Mouse (Mus musculus) midbrain, embryonic 10.5 days (tissue): ENCODE measurements around the gene Evc2. TPM values are rescaled to one million over a fixed set of nuclear protein-coding genes. Genes with fewer than 3 reads are reported as not detected.

Experiments
- DNase-seq: peaks from one replicate; pipeline ENCODE4 v3.0.0-alpha.2; 2017; ENCODE audit warnings: low spot score
- H3K27ac ChIP-seq: fragments of 300-500 bp; sonication (generic); replicated peaks from 2 replicates; pipeline ENCODE4 v1.5.1; 2016; ENCODE audit warnings: mild to moderate bottlenecking
- H3K27me3 ChIP-seq: fragments of 300-500 bp; sonication (generic); 2 replicates; pipeline ENCODE4 v1.6.1; 2016; ENCODE audit warnings: low read depth, mild to moderate bottlenecking; ENCODE audit not compliant: poor library complexity, severe bottlenecking
- H3K36me3 ChIP-seq: fragments of 300-500 bp; sonication (generic); 2 replicates; pipeline ENCODE4 v1.6.1; 2016; ENCODE audit warnings: mild to moderate bottlenecking, moderate library complexity
- H3K4me1 ChIP-seq: fragments of 300-500 bp; sonication (generic); 2 replicates; pipeline ENCODE4 v1.6.1; 2016
- H3K4me3 ChIP-seq: fragments of 300-500 bp; sonication (generic); 2 replicates; pipeline ENCODE4 v1.5.1; 2016; ENCODE audit warnings: mild to moderate bottlenecking, moderate library complexity
- H3K9me3 ChIP-seq: fragments of 300-500 bp; sonication (generic); replicated peaks from 2 replicates; pipeline ENCODE4 v1.6.1; 2016; ENCODE audit warnings: mild to moderate bottlenecking
- WGBS: fragments of 180-500 bp; shearing (Covaris S2); methylation state at CpG from one replicate; pipeline ENCODE4 v1.1.7; 2016; 5-methylcytosine and 5-hydroxymethylcytosine counted together
- polyA plus RNA-seq: library from polyadenylated mRNA; unstranded; fragments of >200 nt; fragmentation: Nextera tagmentation; extraction: Ambion mirVana; gene quantifications from 2 replicates; pipeline ENCODE4 v1.2.1, GENCODE M21; 2016

The Evc2 gene
- polyA plus RNA-seq, 1 experiment from 2014 or later = 19.0 TPM

GRCm38 (mm10) chr5:37332066-37332465, 6.2 kb upstream of the Evc2 start:
- Histone ChIP-seq H3K27ac (no peak overlapping the region), H3K9me3 (no peaks in the 10 kb centered on the region), H3K4me1 (peaks cover 29% of the 10 kb centered on the region), H3K36me3 (peaks cover 63% of the 10 kb centered on the region), H3K27me3 (0 out of 2 replicates have a peak, but pooled peaks cover 4% of the 10 kb centered on the region), H3K4me3 (no peak overlapping the region)
- 86% methylated on average over 4 of the region's 4 CpGs for whole genome bisulfite sequencing
- no peak for DNase-seq

GRCm38 (mm10) chr5:37335061-37335460, 3.2 kb upstream of the Evc2 start:
- WGBS = 76% methylated on average over 3 of the region's 3 CpGs
- no peaks in the 10 kb centered on the region for H3K9me3 ChIP-seq
- H3K27me3 ChIP-seq = 0 out of 2 replicates have a peak, but pooled peaks cover 4% of the 10 kb centered on the region
- no peak overlapping the region for H3K4me3 ChIP-seq
- peaks cover 36% of the 10 kb centered on the region for H3K36me3 ChIP-seq
- H3K4me1 ChIP-seq = peaks cover 59% of the 10 kb centered on the region
- no peak overlapping the region for H3K27ac ChIP-seq
- no peak for DNase-seq

- Histone ChIP-seq H3K27me3 (0 out of 2 replicates have a peak, but pooled peaks cover 4% of the 10 kb centered on the region), H3K9me3 (no peaks in the 10 kb centered on the region), H3K36me3 (peaks cover 30% of the 10 kb centered on the region), H3K4me1 (peaks cover 60% of the 10 kb centered on the region), H3K4me3 (peak within 1 kb of the TSS; percentile 75), H3K27ac (peak within 1 kb of the TSS; percentile 90)
- peak; percentile 89 for DNase-seq
- WGBS = under 1% methylated on average over 48 of the region's 48 CpGs
Observed at GRCm38 (mm10) chr5:37336485-37337105, 1.7 kb upstream of the Evc2 start, which contains the start of gene Evc. Gene Evc, minus strand, starts transcription at chr5:37336894.

GRCm38 (mm10) chr5:37337696-37338095, 603 bp upstream of the Evc2 start:
- Histone ChIP-seq H3K4me1 (peaks cover 60% of the 10 kb centered on the region), H3K4me3 (peak overlapping the region; percentile 62)
- DNase-seq = no peak

GRCm38 (mm10) chr5:37343962-37344361, 5.7 kb downstream of the Evc2 start:
- Histone ChIP-seq H3K9me3 (no peaks in the 10 kb centered on the region), H3K36me3 (peaks cover 34% of the 10 kb centered on the region)

More at GRCm38 (mm10) chr5:37337696-37338095, 603 bp upstream of the Evc2 start:
- 59% methylated on average over 3 of the region's 3 CpGs for WGBS
- Histone ChIP-seq H3K27me3 (0 out of 2 replicates have a peak, but pooled peaks cover 4% of the 10 kb centered on the region), H3K36me3 (peaks cover 24% of the 10 kb centered on the region), H3K27ac (peak overlapping the region; percentile 85), H3K9me3 (no peaks in the 10 kb centered on the region)

GRCm38 (mm10) chr5:37351791-37352190, 13.5 kb downstream of the Evc2 start:
- no peaks in the 10 kb centered on the region for H3K27me3 ChIP-seq
- H3K36me3 ChIP-seq = peaks cover 58% of the 10 kb centered on the region
- 93% methylated on average over 2 of the region's 2 CpGs for WGBS
- no peak overlapping the region for H3K27ac ChIP-seq
- DNase-seq = no peak
- 0 out of 2 replicates have a peak, but pooled peaks cover 6% of the 10 kb centered on the region for H3K9me3 ChIP-seq
- H3K4me3 ChIP-seq = no peak overlapping the region
- H3K4me1 ChIP-seq = peaks cover 4% of the 10 kb centered on the region; the same call in 1 of the 2 replicates

More at GRCm38 (mm10) chr5:37343962-37344361, 5.7 kb downstream of the Evc2 start:
- DNase-seq = no peak
- 81% methylated on average over 2 of the region's 2 CpGs for WGBS
- peaks cover 12% of the 10 kb centered on the region for H3K4me1 ChIP-seq
- H3K27ac ChIP-seq = no peak overlapping the region
- H3K27me3 ChIP-seq = no peaks in the 10 kb centered on the region
- no peak overlapping the region for H3K4me3 ChIP-seq

- Histone ChIP-seq H3K27me3 (no peaks in the 10 kb centered on the region), H3K36me3 (peaks cover 65% of the 10 kb centered on the region), H3K4me1 (peaks cover 4% of the 10 kb centered on the region; the same call in 1 of the 2 replicates), H3K4me3 (no peak overlapping the region), H3K27ac (no peak overlapping the region), H3K9me3 (0 out of 2 replicates have a peak, but pooled peaks cover 6% of the 10 kb centered on the region)
- DNase-seq = peak; percentile 34
- WGBS = 82% methylated on average over 4 of the region's 4 CpGs
Observed at GRCm38 (mm10) chr5:37354385-37354784, 16.1 kb downstream of the Evc2 start.

GRCm38 (mm10) chr5:37356027-37356426, 17.7 kb downstream of the Evc2 start:
- H3K36me3 ChIP-seq = peaks cover 57% of the 10 kb centered on the region
- DNase-seq = no peak
- H3K4me3 ChIP-seq = no peak overlapping the region
- H3K27me3 ChIP-seq = no peaks in the 10 kb centered on the region
- H3K4me1 ChIP-seq = peaks cover 4% of the 10 kb centered on the region; the same call in 1 of the 2 replicates
- 0 out of 2 replicates have a peak, but pooled peaks cover 5% of the 10 kb centered on the region for H3K9me3 ChIP-seq
- 80% methylated on average over 8 of the region's 8 CpGs for WGBS
- H3K27ac ChIP-seq = no peak overlapping the region

- no peaks in the 10 kb centered on the region for H3K9me3 ChIP-seq
- WGBS = 88% methylated on average over 5 of the region's 5 CpGs
- no peak overlapping the region for H3K27ac ChIP-seq
- DNase-seq = no peak
- H3K36me3 ChIP-seq = peaks cover 70% of the 10 kb centered on the region
- H3K4me1 ChIP-seq = no peaks in the 10 kb centered on the region; the same call in 1 of the 2 replicates
- no peak overlapping the region for H3K4me3 ChIP-seq
- H3K27me3 ChIP-seq = no peaks in the 10 kb centered on the region
Observed at GRCm38 (mm10) chr5:37362618-37363017, 24.3 kb downstream of the Evc2 start.

GRCm38 (mm10) chr5:37363284-37363683, 25.0 kb downstream of the Evc2 start:
- WGBS = 95% methylated on average over 5 of the region's 5 CpGs
- no peaks in the 10 kb centered on the region for H3K9me3 ChIP-seq
- no peak overlapping the region for H3K27ac ChIP-seq
- H3K4me1 ChIP-seq = no peaks in the 10 kb centered on the region; the same call in 1 of the 2 replicates
- peaks cover 64% of the 10 kb centered on the region for H3K36me3 ChIP-seq
- DNase-seq = no peak
- H3K27me3 ChIP-seq = no peaks in the 10 kb centered on the region
- no peak overlapping the region for H3K4me3 ChIP-seq

GRCm38 (mm10) chr5:37365751-37366150, 27.5 kb downstream of the Evc2 start:
- H3K36me3 ChIP-seq = peaks cover 59% of the 10 kb centered on the region
- DNase-seq = no peak
- H3K4me3 ChIP-seq = no peak overlapping the region
- H3K27me3 ChIP-seq = no peaks in the 10 kb centered on the region
- H3K9me3 ChIP-seq = no peaks in the 10 kb centered on the region
- H3K4me1 ChIP-seq = no peaks in the 10 kb centered on the region; the same call in 1 of the 2 replicates
- H3K27ac ChIP-seq = peak overlapping the region; percentile 30; the same call in 1 of the 2 replicates

- no peaks in the 10 kb centered on the region; the same call in 1 of the 2 replicates for H3K4me1 ChIP-seq
- 92% methylated on average over 8 of the region's 8 CpGs for WGBS
- no peak overlapping the region for H3K27ac ChIP-seq
- no peaks in the 10 kb centered on the region for H3K27me3 ChIP-seq
- H3K4me3 ChIP-seq = no peak overlapping the region
- no peak for DNase-seq
- H3K36me3 ChIP-seq = peaks cover 74% of the 10 kb centered on the region
- H3K9me3 ChIP-seq = no peaks in the 10 kb centered on the region
Observed at GRCm38 (mm10) chr5:37368796-37369195, 30.5 kb downstream of the Evc2 start.

- Histone ChIP-seq H3K27me3 (no peaks in the 10 kb centered on the region), H3K4me3 (no peak overlapping the region), H3K36me3 (peaks cover 78% of the 10 kb centered on the region), H3K9me3 (no peaks in the 10 kb centered on the region), H3K27ac (no peak overlapping the region), H3K4me1 (no peaks in the 10 kb centered on the region)
- 89% methylated on average over 7 of the region's 7 CpGs for WGBS
- DNase-seq = no peak
Observed at GRCm38 (mm10) chr5:37377376-37377775, 39.1 kb downstream of the Evc2 start.
